18 mouse cellular contexts compared by ENCODE assay signal in genomic region chr6:53456111-53456510, GRCm38 (mm10).
DNase-seq lines count a peak whose midpoint lies in the region; ATAC-seq lines count a peak whose summit lies in the region.
"Had no signal": no experiment of that assay in that cellular context is flagged by ENCODE, and none has a peak within 500 bp of the region (broad histone marks: within the 10 kb centered on the region; RNA-seq: fewer than 3 reads in every experiment).

No protein-coding gene starts in this region.

- no peak for ATAC-seq in limb, embryonic 12.5 days (ENCODE audit: insufficient number of reproducible peaks, insufficient read depth, low FRiP score, low TSS enrichment, low read depth)
- ATAC-seq in limb, embryonic 13.5 days (ENCODE audit: low FRiP score, low read depth) = no peak
- no peak for ATAC-seq in hindbrain, embryonic 16.5 days
- ATAC-seq: forebrain, embryonic 13.5 days; forebrain, embryonic 15.5 days; Patski had no signal

- H3K27ac ChIP-seq in limb, embryonic 12.5 days = peak overlapping the region; percentile 71
- H3K27ac ChIP-seq in limb, embryonic 10.5 days = no peak overlapping the region
- peak overlapping the region; percentile 69 for H3K27ac ChIP-seq in limb, embryonic 13.5 days
- H3K27ac ChIP-seq in hindbrain, embryonic 16.5 days (ENCODE audit: low read depth, low read length) = no peak overlapping the region
- H3K27ac ChIP-seq: embryonic facial prominence, embryonic 10.5 days; embryonic facial prominence, embryonic 12.5 days; forebrain, embryonic 13.5 days; forebrain, embryonic 15.5 days had no signal

- H3K27me3 ChIP-seq in limb, embryonic 12.5 days = no peaks in the 10 kb centered on the region
- 0 out of 2 replicates have a peak, but pooled peaks cover 4% of the 10 kb centered on the region for H3K27me3 ChIP-seq in limb, embryonic 10.5 days (ENCODE audit: low read depth, poor library complexity, severe bottlenecking)
- H3K27me3 ChIP-seq in limb, embryonic 13.5 days = no peaks in the 10 kb centered on the region
- no peaks in the 10 kb centered on the region for H3K27me3 ChIP-seq in hindbrain, embryonic 16.5 days (replicated peaks; ENCODE audit: control insufficient read depth, insufficient read depth, low read length)
- H3K27me3 ChIP-seq: embryonic facial prominence, embryonic 12.5 days; forebrain, embryonic 13.5 days; forebrain, embryonic 15.5 days; Patski had no signal

- 79% methylated on average over 5 of the region's 5 CpGs for WGBS in limb, embryonic 12.5 days
- WGBS in limb, embryonic 10.5 days = 93% methylated on average over 5 of the region's 5 CpGs
- WGBS in limb, embryonic 13.5 days = 60% methylated on average over 5 of the region's 5 CpGs
- WGBS in hindbrain, embryonic 16.5 days = 92% methylated on average over 5 of the region's 5 CpGs

- peaks cover 5% of the 10 kb centered on the region for H3K36me3 ChIP-seq in limb, embryonic 12.5 days
- no peaks in the 10 kb centered on the region for H3K36me3 ChIP-seq in limb, embryonic 10.5 days
- peaks cover 10% of the 10 kb centered on the region; the same call in 1 of the 2 replicates for H3K36me3 ChIP-seq in limb, embryonic 13.5 days
- no peaks in the 10 kb centered on the region for H3K36me3 ChIP-seq in hindbrain, embryonic 16.5 days (ENCODE audit: control insufficient read depth, insufficient read depth, low read length)
- H3K36me3 ChIP-seq: embryonic facial prominence, embryonic 10.5 days; embryonic facial prominence, embryonic 12.5 days; forebrain, embryonic 15.5 days; G1E had no signal

- DNase-seq in limb, embryonic 10.5 days (ENCODE audit: low spot score) = no peak
- DNase-seq in retina, postnatal 1 day = peak; percentile 27
- no peak for DNase-seq in retina, embryonic 14.5 days (ENCODE audit: low spot score)
- DNase-seq: adrenal gland, adult 8-10 months; adrenal gland, postnatal 14 days; adrenal gland, postnatal 36 days; cerebellum, adult 11-12 months; cerebellum, adult 9-10 months; cerebellum, postnatal 10 days had no signal

- no peaks in the 10 kb centered on the region for H3K9me3 ChIP-seq in limb, embryonic 12.5 days
- H3K9me3 ChIP-seq in limb, embryonic 10.5 days (replicated peaks) = no peaks in the 10 kb centered on the region
- no peaks in the 10 kb centered on the region for H3K9me3 ChIP-seq in limb, embryonic 13.5 days
- no peaks in the 10 kb centered on the region for H3K9me3 ChIP-seq in hindbrain, embryonic 16.5 days (ENCODE audit: control insufficient read depth, low read length)
- H3K9me3 ChIP-seq: embryonic facial prominence, embryonic 10.5 days; embryonic facial prominence, embryonic 12.5 days; forebrain, embryonic 13.5 days; forebrain, embryonic 15.5 days had no signal

- no peak overlapping the region for H3K4me3 ChIP-seq in limb, embryonic 12.5 days (replicated peaks)
- H3K4me3 ChIP-seq in limb, embryonic 10.5 days = no peak overlapping the region
- no peak overlapping the region for H3K4me3 ChIP-seq in limb, embryonic 13.5 days
- H3K4me3 ChIP-seq in hindbrain, embryonic 16.5 days (ENCODE audit: low read length) = no peak overlapping the region
- H3K4me3 ChIP-seq: embryonic facial prominence, embryonic 10.5 days; embryonic facial prominence, embryonic 12.5 days; forebrain, embryonic 13.5 days; forebrain, embryonic 15.5 days had no signal

- H3K4me2 ChIP-seq in limb, embryonic 12.5 days = no peak overlapping the region
- H3K4me2 ChIP-seq in limb, embryonic 13.5 days (replicated peaks) = no peak overlapping the region
- no peak overlapping the region for H3K4me2 ChIP-seq in hindbrain, embryonic 16.5 days (ENCODE audit: low read length)
- H3K4me2 ChIP-seq: embryonic facial prominence, embryonic 12.5 days; forebrain, embryonic 13.5 days; forebrain, embryonic 15.5 days had no signal

- no peak overlapping the region for H3K9ac ChIP-seq in limb, embryonic 12.5 days (replicated peaks)
- H3K9ac ChIP-seq in limb, embryonic 13.5 days = no peak overlapping the region
- H3K9ac ChIP-seq in hindbrain, embryonic 16.5 days (ENCODE audit: low read depth, low read length) = no peak overlapping the region
- H3K9ac ChIP-seq: embryonic facial prominence, embryonic 12.5 days; forebrain, embryonic 13.5 days; forebrain, embryonic 15.5 days had no signal

- H3K4me1 ChIP-seq in limb, embryonic 12.5 days (replicated peaks) = peaks cover 63% of the 10 kb centered on the region
- H3K4me1 ChIP-seq in limb, embryonic 10.5 days = peaks cover 27% of the 10 kb centered on the region
- H3K4me1 ChIP-seq in limb, embryonic 13.5 days = peaks cover 83% of the 10 kb centered on the region
- no peaks in the 10 kb centered on the region for H3K4me1 ChIP-seq in hindbrain, embryonic 16.5 days (ENCODE audit: control insufficient read depth, insufficient read depth, low read depth, low read length)

Comparison
In these comparisons a context has a peak if more than half of its experiments do, and no peak if none do; other contexts are left out.
1. H3K27ac ChIP-seq: peak in limb, embryonic 12.5 days (single experiment) and limb, embryonic 13.5 days (single experiment); none in limb, embryonic 10.5 days (single experiment) and hindbrain, embryonic 16.5 days (single experiment).